Mouse (Mus musculus) midbrain, embryonic 14.5 days (tissue): ENCODE data around the gene Hhat. TPM values are rescaled to one million over a fixed set of nuclear protein-coding genes. Genes with fewer than 3 reads are reported as not detected.

Experiments used
- ATAC-seq: fragments of 200-750 bp; cut with Nextera tagmentation; 2 replicates; pipeline ENCODE4 v1.8.0; 2017; ENCODE audit warnings: moderate number of reproducible peaks, moderate library complexity; ENCODE audit not compliant: low FRiP score, low TSS enrichment
- DNase-seq: peaks from one replicate; pipeline ENCODE4 v3.0.0-alpha.2; 2015
- H3K27ac ChIP-seq: fragments of 300-500 bp; sonication (generic); replicated peaks from 2 replicates; pipeline ENCODE4 v1.5.1; 2014; ENCODE audit warnings: mild to moderate bottlenecking, low read depth, low read length, moderate library complexity
- H3K27me3 ChIP-seq: fragments of 300-500 bp; sonication (generic); 2 replicates; pipeline ENCODE4 v1.6.1; 2014; ENCODE audit warnings: low read length, control low read depth, mixed read lengths; ENCODE audit not compliant: control insufficient read depth, insufficient read depth
- H3K36me3 ChIP-seq: fragments of 300-500 bp; sonication (generic); 2 replicates; pipeline ENCODE4 v1.6.1; 2014; ENCODE audit warnings: low read length, control low read depth; ENCODE audit not compliant: control insufficient read depth, insufficient read depth
- H3K4me1 ChIP-seq: fragments of 300-500 bp; sonication (generic); 2 replicates; pipeline ENCODE4 v1.6.1; 2014; ENCODE audit warnings: mild to moderate bottlenecking, antibody characterized with exemption, low read length, control low read depth; ENCODE audit not compliant: control insufficient read depth, insufficient read depth
- H3K4me2 ChIP-seq: fragments of 300-500 bp; sonication (generic); 2 replicates; pipeline ENCODE4 v1.6.1; 2014; ENCODE audit warnings: mild to moderate bottlenecking, low read length, moderate library complexity
- H3K4me3 ChIP-seq: fragments of 300-500 bp; sonication (generic); replicated peaks from 2 replicates; pipeline ENCODE4 v1.5.1; 2014; ENCODE audit warnings: low read depth, low read length
- H3K9ac ChIP-seq: fragments of 300-500 bp; sonication (generic); replicated peaks from 2 replicates; pipeline ENCODE4 v1.6.1; 2014; ENCODE audit warnings: mild to moderate bottlenecking, low read length, moderate library complexity
- H3K9me3 ChIP-seq: fragments of 300-500 bp; sonication (generic); 2 replicates; pipeline ENCODE4 v1.6.1; 2016; ENCODE audit warnings: low read length, control low read depth, mixed read lengths; ENCODE audit not compliant: control insufficient read depth
- WGBS: fragments of 180-500 bp; shearing (Covaris S2); extraction: QIAGEN DNeasy Blood & Tissue Kit; methylation state at CpG from one replicate; pipeline ENCODE4 v1.1.7; 2014; 5-methylcytosine and 5-hydroxymethylcytosine counted together
- polyA plus RNA-seq: library from polyadenylated mRNA; unstranded; fragments of >200 nt; fragmentation: Nextera tagmentation; extraction: Ambion mirVana; gene quantifications from 2 replicates; pipeline ENCODE4 v1.2.1, GENCODE M21; 2014

Hhat gene
- polyA plus RNA-seq, 1 experiment from 2014 or later, result 4.5 TPM

DNA sequence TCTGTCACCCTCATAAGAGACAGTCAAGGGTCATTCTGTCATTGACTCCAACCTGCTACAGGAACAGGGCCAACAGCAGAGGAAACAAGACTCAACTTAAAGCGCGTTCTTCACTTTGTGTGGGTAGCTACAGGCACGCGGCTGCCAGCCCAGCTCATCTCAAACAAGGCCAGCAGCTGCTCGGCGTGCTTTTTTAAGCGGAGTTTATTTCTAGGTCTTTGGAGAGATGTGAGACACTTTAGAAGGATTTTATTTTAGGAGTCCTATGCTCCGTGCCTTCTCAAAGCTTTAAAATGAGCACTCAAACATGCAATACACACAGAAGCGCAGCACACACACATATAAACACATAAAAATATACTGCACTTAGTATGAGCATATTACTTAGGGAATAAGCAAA is 183.6 kb downstream of the Hhat start:
- WGBS, result 96% methylated on average over 9 of the region's 9 CpGs
- DNase-seq (no peak), ATAC-seq (no peak)
- no peaks in the 10 kb centered on the region for H3K4me1 ChIP-seq
- no peaks in the 10 kb centered on the region for H3K36me3 ChIP-seq
- no peak overlapping the region for H3K4me2 ChIP-seq
- no peaks in the 10 kb centered on the region for H3K27me3 ChIP-seq
- H3K27ac ChIP-seq, result no peak overlapping the region
- no peak overlapping the region for H3K9ac ChIP-seq
- H3K4me3 ChIP-seq, result no peak overlapping the region
- no peaks in the 10 kb centered on the region for H3K9me3 ChIP-seq

DNA sequence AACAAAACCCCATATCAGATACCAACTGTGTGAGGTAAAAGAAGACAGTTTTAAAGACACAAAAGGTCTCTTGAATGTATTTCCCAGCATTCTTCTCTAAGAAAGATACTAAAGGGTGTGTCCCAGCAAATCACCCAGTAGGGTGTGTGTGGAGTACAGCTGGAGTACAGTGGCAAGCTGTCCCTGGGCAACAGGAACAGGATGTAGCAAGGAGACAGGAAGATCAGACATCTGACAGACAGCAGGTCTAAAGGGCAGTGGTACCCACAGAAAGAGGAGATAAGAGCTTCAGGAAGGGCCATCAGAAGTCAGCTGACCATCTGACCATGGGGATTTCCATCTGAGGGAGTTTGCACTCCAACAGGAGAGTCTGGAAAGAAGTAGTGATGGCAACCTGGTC is 185.7 kb downstream of the Hhat start:
- DNase-seq (no peak), ATAC-seq (no peak)
- no peaks in the 10 kb centered on the region for H3K4me1 ChIP-seq
- H3K4me2 ChIP-seq, result no peak overlapping the region
- H3K36me3 ChIP-seq, result no peaks in the 10 kb centered on the region
- H3K9ac ChIP-seq, result no peak overlapping the region
- H3K4me3 ChIP-seq, result no peak overlapping the region
- no peaks in the 10 kb centered on the region for H3K9me3 ChIP-seq
- H3K27ac ChIP-seq, result no peak overlapping the region
- no peaks in the 10 kb centered on the region for H3K27me3 ChIP-seq

DNA sequence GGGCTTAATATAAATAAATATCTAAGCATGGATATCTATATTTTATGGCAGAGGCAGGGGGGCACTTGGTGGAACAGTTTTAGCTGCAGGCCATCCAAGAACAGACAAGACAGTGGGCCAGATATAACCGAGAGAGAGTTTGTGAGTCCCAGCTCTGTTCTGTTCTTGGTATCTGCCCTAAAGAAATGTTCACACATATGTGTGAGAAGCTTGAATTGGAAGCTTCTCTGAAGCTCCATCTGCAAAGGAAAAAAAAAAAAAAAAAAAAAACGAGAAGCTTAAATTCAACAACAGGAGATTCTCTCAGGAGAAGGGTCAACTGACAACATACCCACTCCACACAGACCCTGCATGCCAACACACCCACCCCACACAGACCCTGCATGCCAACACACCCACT is 188.1 kb downstream of the Hhat start:
- Histone ChIP-seq H3K4me1 (no peaks in the 10 kb centered on the region), H3K27ac (no peak overlapping the region), H3K4me3 (no peak overlapping the region), H3K9me3 (no peaks in the 10 kb centered on the region), H3K9ac (no peak overlapping the region), H3K27me3 (no peaks in the 10 kb centered on the region), H3K4me2 (no peak overlapping the region), H3K36me3 (no peaks in the 10 kb centered on the region)
- 72% methylated on average over 2 of the region's 2 CpGs for WGBS
- no peak for ATAC-seq
- no peak for DNase-seq

DNA sequence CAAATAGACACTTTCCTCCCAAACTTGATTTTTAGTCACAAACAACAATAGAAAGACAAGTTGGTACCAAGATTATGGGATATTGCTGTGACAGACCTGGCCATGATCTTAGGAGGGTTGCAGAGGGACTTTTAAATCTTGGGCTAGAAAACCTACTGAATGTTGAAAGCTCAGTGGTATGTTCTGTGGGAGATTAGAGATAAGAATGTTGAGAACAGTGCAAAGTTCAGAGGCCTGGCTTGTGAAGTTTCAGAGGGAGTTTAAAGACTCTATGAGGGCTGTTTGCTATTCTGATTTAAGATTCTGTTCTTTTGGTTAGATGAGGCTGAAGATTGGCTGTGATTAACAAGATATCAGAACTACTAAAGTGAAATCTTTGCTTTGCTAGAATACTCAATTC is 206.3 kb downstream of the Hhat start:
- Histone ChIP-seq H3K4me3 (no peak overlapping the region), H3K36me3 (no peaks in the 10 kb centered on the region), H3K4me1 (no peaks in the 10 kb centered on the region), H3K9ac (no peak overlapping the region), H3K9me3 (peaks cover 12% of the 10 kb centered on the region; the same call in 1 of the 2 replicates), H3K27me3 (no peaks in the 10 kb centered on the region), H3K4me2 (no peak overlapping the region), H3K27ac (no peak overlapping the region)
- DNase-seq (no peak), ATAC-seq (no peak)

DNA sequence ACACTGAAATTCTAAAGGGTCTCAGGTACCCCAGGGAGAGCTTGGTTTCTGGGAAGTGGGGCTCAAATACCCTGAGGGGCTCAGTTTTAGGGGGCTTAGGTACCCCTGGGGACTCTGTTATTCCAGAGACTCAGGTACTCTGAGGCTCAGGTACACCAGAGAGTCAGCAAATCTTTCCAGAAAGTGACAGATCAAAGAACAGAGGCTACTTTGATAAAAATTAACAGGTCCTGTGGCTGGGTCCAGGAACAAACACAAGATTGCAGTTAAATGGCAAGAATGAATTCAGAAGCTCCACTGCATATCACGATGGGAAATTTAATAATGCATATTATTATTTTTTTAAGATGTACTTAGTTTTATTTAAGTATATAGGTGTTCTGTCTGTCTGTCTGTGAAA is 211.7 kb downstream of the Hhat start:
- no peaks in the 10 kb centered on the region for H3K27me3 ChIP-seq
- ATAC-seq, result no peak

DNA sequence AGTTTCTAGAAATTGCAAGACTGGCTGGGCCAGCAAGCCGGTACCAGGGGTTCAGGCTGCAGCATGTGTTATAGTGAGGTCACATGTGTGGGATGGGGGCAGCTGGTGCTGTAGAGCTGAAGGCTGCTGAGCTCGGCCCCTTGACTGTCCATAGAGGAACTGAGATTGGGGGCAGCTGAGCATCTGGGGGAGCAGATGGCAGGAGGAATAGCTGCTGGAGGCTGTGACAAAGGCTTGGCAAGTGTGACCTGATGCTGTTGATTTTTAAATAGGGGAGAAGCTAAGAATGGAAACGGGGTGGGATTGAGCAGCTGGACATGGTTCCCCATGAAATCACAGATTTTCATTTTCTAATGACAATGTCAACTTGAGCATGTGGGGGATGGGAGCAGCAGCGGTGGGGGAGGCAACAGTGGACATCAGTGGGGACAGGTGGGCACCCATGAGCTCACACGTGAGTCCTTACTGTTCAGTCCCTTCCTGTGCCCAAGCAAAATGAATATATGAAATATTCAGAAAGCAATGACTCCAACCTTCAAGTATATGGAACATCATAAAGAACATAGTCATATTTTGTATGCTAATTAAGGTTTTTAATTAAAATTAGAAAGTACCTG is 212.9 kb downstream of the Hhat start:
- Histone ChIP-seq H3K27me3 (no peaks in the 10 kb centered on the region), H3K4me1 (peaks cover 13% of the 10 kb centered on the region), H3K4me3 (no peak overlapping the region), H3K9me3 (no peaks in the 10 kb centered on the region), H3K27ac (no peak overlapping the region), H3K4me2 (no peak overlapping the region), H3K36me3 (no peaks in the 10 kb centered on the region), H3K9ac (no peak overlapping the region)
- 29% methylated on average over 5 of the region's 5 CpGs for WGBS
- ATAC-seq (peak; percentile 66; the same call in 1 of the 2 replicates), DNase-seq (no peak)

More for the DNA sequence above, 211.7 kb downstream of the Hhat start:
- DNase-seq, result no peak
- peaks cover 13% of the 10 kb centered on the region for H3K4me1 ChIP-seq
- no peak overlapping the region for H3K27ac ChIP-seq
- no peak overlapping the region for H3K9ac ChIP-seq
- H3K9me3 ChIP-seq, result no peaks in the 10 kb centered on the region
- no peak overlapping the region for H3K4me3 ChIP-seq
- no peaks in the 10 kb centered on the region for H3K36me3 ChIP-seq
- 94% methylated on average over 1 of the region's 1 CpGs for WGBS
- H3K4me2 ChIP-seq, result no peak overlapping the region

DNA sequence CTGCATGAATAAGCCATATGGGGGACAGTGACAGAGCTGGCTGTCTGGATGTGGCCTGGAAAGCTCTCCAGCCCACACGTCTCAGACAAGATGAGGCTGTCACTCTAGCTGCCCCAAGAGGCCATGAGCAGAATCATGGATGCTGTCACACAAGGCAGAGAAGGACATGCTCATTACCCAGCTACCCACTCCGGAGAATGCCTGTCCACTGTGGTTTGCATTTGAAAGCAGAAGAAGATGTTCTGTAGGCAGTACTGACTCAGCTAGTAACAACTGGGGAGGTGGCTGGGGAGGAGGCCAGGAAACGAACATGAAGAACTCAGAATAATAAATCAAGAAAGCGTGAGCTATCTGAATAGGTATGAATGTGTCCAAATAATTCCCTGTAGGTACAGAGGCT is 215.5 kb downstream of the Hhat start:
- no peak overlapping the region for H3K4me2 ChIP-seq
- no peaks in the 10 kb centered on the region for H3K9me3 ChIP-seq
- 44% methylated on average over 4 of the region's 4 CpGs for WGBS
- DNase-seq, result no peak
- peaks cover 13% of the 10 kb centered on the region for H3K4me1 ChIP-seq
- no peaks in the 10 kb centered on the region for H3K36me3 ChIP-seq
- H3K4me3 ChIP-seq, result no peak overlapping the region
- H3K27me3 ChIP-seq, result no peaks in the 10 kb centered on the region
- ATAC-seq, result no peak
- H3K9ac ChIP-seq, result no peak overlapping the region
- H3K27ac ChIP-seq, result no peak overlapping the region

DNA sequence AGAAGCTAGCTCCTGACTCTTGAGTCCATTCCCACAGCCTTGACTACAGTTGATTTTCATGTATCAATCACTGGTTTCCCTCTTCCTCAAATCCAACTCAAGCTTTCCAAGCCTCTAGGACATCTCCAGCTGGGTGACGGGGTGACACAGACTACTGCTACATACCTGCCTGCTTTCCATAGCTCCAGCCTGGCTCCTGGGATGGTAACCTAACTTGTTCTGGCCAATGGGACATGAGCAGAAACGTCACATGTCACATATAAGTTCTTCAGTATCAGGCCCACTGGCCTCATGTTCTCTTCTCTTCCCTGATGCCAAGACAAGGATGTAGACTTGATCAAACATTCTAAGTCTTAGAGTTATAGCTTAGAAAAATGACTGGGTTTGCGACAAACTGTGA is 220.5 kb downstream of the Hhat start:
- no peaks in the 10 kb centered on the region for H3K36me3 ChIP-seq
- no peak overlapping the region for H3K27ac ChIP-seq
- H3K4me3 ChIP-seq, result no peak overlapping the region
- no peaks in the 10 kb centered on the region for H3K27me3 ChIP-seq
- no peak overlapping the region for H3K4me2 ChIP-seq
- peaks cover 3% of the 10 kb centered on the region; the same call in 1 of the 2 replicates for H3K4me1 ChIP-seq
- DNase-seq (no peak), ATAC-seq (no peak)
- no peaks in the 10 kb centered on the region for H3K9me3 ChIP-seq
- WGBS, result 92% methylated on average over 3 of the region's 3 CpGs
- no peak overlapping the region for H3K9ac ChIP-seq

DNA sequence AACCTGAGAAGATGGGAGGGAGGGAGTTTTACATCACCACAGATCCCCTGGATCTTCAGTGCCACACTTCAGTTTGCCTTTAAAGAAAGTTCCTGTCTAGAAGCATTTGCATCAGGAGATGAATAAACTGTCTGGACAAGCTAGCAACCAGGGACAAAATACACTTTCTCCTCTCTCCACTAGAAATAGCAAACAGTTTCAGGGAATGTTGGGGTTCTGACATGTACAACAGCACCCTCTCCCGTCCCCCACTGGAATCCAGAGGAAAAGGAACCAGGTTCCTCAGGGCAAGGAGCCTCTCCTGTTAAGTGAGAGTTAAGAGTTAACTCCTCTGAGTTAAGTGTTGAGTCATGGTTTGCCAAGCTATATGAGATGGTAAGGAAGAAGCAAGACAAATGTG is 224.2 kb downstream of the Hhat start:
- Histone ChIP-seq H3K4me3 (no peak overlapping the region), H3K9ac (no peak overlapping the region), H3K9me3 (no peaks in the 10 kb centered on the region), H3K4me1 (peaks cover 4% of the 10 kb centered on the region; the same call in 1 of the 2 replicates), H3K27ac (no peak overlapping the region), H3K4me2 (no peak overlapping the region), H3K36me3 (no peaks in the 10 kb centered on the region), H3K27me3 (no peaks in the 10 kb centered on the region)
- 40% methylated on average over 1 of the region's 1 CpGs for WGBS
- ATAC-seq, result no peak
- no peak for DNase-seq
